Mouse (Mus musculus) spleen, adult 2 months (tissue): ENCODE data around the gene Actr3b.

Experiments
- CTCF ChIP-seq: fragments of 200-500 bp; IDR thresholded peaks from 2 replicates; pipeline ENCODE4 v1.5.1; 2011; ENCODE audit warnings: mild to moderate bottlenecking, inconsistent platforms; ENCODE audit not compliant: insufficient read depth, insufficient read length, insufficient replicate concordance; ENCODE audit errors: extremely low read depth
- POLR2A ChIP-seq: fragments of 200-500 bp; IDR thresholded peaks from 2 replicates; pipeline ENCODE4 v1.6.1; 2011; ENCODE audit warnings: low read depth, low read length, inconsistent platforms

GRCm38 (mm10) chr5:25791570-25791969 is 31.8 kb downstream of the Actr3b start:
- TF ChIP-seq CTCF, result no peak
- TF ChIP-seq POLR2A, result no peak
